Mouse (Mus musculus) adrenal gland, postnatal 14 days (tissue): ENCODE data around the gene Rgs12. TPM values are rescaled to one million over a fixed set of nuclear protein-coding genes. Genes with fewer than 3 reads are reported as not detected.

Experiments
- DNase-seq: peaks from one replicate; pipeline ENCODE4 v3.0.0; 2021; ENCODE audit warnings: mixed read lengths
- long read RNA-seq, 2 experiments: library from polyadenylated mRNA; stranded (forward); transcript quantifications; one replicate each; pipeline ENCODE4 v2.0.0; 2021
- total RNA-seq: library from RNA; stranded (reverse); gene quantifications from 2 replicates; pipeline ENCODE4 v1.2.3, GENCODE M21; 2021

Rgs12 gene
- total RNA-seq = 31.0 and 31.9 TPM in 2 replicates
- long read RNA-seq, experiment 1, full-length matches to known transcripts = 3 of 19 reads
- long read RNA-seq, experiment 1, partial matches to known transcripts = 6 of 19 reads
- long read RNA-seq, experiment 1, other reads (novel, unspliced or antisense) = 10 of 19 reads
- long read RNA-seq, experiment 2, full-length matches to known transcripts = 2 of 11 reads
- long read RNA-seq, experiment 2, partial matches to known transcripts = 2 of 11 reads
- long read RNA-seq, experiment 2, other reads (novel, unspliced or antisense) = 7 of 11 reads

- peak; percentile 94 for DNase-seq
These were observed at the start of gene Rgs12 for GRCm38 (mm10) chr5:34948861-34949760. Gene Rgs12, plus strand, starts transcription at chr5:34949445.

GRCm38 (mm10) chr5:34899787-34900469 is 49.3 kb upstream of the Rgs12 start:
- no peak for DNase-seq

- DNase-seq = no peak
These were observed 46.9 kb upstream of the Rgs12 start for GRCm38 (mm10) chr5:34902371-34902770.

- peak; percentile 40 for DNase-seq
These were observed 46.3 kb upstream of the Rgs12 start for GRCm38 (mm10) chr5:34902811-34903385.

- DNase-seq = no peak
These were observed 44.8 kb upstream of the Rgs12 start for GRCm38 (mm10) chr5:34904412-34904811.

DNA sequence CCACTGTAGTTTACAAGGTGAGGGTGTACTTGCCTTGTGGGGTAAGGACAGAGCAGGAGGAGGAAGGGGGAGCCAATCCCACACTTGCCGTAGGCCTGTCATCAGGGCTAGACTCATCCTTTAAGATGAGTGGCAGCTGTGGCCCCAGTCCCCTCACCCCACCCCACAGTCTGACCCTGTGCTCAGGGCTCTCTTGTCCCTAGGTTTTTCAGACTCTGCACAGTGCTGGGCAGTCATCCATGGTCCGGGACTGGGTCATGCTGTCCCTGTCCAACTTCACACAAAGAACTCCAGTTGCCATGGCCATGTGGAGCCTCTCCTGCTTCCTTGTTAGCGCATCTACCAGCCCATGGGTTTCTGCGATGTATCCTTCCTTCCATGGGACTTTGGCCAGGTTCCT is 42.0 kb upstream of the Rgs12 start:
- no peak for DNase-seq

DNA sequence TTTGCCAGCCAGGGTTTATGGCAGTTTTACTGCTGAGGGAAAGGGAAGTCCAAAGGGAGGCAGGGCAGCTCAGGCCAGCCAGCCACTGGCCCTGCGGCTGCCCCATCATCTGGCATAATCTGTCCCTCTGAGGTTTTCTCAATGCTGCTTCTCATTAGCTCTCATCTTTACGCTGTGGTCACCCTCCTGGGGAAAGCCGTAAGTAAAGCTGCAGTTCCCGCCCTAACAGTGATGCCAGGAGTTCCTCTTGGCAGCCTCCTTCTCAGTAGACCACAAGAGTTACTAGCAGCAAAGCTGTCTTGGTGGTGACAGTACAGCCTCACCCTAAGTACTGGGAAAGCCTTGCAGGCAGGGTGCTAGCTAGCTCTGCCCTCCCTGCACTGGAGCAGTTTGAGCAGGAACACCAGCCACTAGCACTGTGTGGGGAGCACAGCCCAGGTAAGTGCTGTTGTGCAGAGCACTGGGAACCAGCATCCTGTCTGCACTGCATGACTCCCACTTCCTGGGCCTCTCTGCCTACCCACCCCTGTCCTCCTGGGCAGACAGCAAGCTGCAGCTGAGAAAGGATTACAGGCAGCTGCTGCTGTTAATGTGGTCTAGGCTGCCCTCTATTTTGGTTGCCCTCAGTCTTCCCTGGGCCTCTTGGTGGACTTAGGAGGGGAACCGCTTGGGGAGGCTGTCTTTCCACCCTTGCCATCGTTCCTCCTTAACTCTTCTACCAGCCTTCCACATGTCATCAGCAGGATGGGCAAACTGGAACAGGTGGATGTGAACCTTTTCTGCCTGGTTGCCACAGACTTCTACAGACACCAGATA is 41.1 kb upstream of the Rgs12 start, which contains the start of gene Msantd1:
Gene Msantd1, plus strand, starts transcription at position 103 of the 816 bp plus-strand sequence.
- DNase-seq = no peak

DNA sequence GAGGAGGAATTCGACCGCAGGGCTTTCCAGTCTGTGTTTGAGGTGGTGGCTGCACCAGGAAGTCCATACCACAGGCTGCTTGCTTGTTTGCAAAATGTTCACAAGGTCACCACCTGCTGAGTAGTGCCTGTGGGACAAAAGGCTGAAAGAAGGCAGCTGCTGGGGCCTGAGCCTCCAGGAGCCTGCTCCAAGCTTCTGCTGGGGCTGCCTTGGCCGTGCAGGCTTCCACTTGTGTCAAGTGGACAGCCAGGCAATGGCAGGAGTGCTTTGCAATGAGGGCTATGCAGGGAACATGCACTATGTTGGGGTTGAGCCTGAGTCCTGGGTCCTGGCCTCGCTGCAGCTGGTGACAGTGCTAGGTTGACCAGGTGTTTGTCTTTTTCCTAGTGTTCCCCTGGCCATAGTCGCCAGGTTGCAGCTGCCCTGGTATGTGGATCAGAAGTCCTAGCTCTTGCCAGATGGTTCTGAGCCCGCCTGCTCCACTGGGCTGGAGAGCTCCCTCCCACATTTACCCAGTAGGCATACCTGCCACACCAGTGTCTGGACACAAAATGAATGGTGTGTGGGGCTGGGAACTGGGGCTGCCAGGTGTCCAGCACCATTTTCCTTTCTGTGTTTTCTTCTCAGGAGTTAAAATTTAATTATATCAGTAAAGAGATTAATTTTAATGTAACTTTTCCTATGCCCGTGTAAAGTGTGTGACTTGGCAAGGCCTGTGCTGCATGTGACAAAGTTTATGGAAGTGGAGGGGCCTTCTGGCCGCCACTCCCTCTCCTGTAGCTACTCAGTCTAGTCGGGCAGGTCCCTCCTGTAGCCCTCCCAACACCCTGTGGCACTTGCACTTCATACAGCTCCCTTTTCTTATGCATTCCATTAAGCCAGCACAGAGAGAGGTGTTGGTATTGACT is 40.3 kb upstream of the Rgs12 start:
- no peak for DNase-seq

DNA sequence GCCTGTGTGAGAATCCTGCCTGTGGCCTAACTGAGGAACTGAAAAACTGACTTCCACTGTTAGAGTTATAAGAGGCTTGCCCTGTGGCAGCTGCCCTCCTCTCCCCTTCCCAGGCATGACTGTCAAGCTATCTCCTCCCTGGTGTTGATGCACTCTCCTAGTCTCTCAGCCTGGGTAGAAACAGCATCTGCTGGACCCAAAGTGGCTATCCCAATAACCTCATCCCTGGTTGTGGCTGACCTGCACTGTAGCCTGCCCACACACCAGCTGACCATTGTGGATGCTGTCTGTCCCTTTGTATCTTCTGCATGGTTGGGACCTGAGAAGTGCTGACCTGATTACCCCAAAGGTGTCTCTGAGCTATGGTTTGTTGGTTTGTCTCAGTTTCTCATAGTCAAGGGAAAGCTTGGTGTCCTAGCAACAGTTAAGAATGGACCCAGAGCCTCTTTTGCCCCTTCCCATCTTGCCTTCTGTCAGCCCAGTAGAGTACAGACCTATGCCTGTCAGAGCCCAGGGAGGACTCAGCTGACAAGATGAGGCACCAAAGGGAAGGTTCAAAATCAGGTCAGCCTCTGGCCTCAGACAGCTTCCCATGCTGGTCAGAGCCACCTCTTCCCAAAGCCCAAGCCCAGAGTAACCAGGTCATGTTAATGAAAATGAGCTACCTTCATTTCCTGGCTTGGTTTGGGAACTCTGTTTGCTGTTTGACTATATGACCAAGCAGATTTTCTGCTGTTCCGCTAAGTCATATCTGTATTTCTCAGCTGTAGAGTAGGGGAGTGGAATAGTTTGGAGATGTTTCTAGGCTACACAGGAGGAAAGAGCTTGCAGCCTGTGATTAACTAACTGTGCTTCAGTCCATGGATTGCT is 39.4 kb upstream of the Rgs12 start:
- DNase-seq = no peak

DNA sequence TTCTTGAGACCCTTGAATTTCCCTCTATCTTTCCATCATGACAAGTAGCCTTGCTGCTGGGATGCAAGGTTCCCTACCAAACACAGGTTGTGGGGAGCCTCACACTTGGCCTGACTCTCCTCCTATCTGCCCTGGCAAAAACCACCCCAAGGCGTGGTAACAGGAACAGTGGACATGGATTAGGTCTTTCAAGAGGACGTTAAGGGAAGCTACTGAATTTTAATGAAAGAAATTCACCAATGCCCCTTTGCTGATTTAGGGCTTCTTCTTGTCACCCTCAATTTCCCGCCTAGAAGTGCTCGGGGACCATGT is 38.8 kb upstream of the Rgs12 start:
- no peak for DNase-seq

DNA sequence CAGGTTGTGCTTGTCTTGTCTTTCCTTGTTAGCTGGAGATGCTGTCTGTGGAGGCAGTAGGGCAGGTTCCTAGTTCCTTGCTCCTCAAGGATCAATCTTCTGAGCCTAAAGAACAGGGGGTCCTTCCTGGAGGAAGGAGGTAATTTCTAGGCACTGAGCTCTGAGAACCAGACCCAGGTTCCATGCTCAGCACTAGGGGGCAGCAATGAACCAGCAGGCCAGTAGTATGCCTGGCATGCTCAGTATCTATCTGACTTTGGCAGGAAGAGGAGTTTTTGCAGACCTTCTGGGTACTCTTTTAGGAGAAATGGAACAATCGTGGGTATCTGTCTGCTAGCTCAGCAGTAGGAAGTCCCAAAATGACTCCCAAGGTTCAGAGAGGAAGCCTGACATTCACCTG is 33.4 kb upstream of the Rgs12 start:
- peak; percentile 87 for DNase-seq

GRCm38 (mm10) chr5:34917234-34917655 is 32.0 kb upstream of the Rgs12 start:
- no peak for DNase-seq

DNA sequence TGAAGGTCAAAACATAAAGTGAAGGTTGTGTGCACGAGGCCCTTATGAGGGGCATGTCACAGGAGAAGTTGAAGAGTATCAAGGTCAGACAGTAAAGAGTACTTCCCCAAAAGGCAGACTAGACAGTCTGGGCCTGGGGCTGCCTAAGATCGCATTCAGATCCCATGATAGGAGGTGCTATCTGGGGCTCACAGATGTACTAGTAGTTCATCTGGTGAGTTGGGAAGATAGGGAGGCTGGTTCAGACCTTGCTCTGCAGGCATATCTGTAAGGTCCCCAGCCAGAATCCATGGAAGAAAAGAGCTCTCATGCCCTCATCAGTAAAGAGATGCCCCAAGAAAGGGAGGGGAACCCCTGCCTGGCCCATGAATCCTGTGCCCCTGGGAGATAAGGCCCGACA is 30.5 kb upstream of the Rgs12 start:
- DNase-seq = no peak

GRCm38 (mm10) chr5:34922531-34922930 is 26.7 kb upstream of the Rgs12 start:
- no peak for DNase-seq

GRCm38 (mm10) chr5:34923920-34924319 is 25.3 kb upstream of the Rgs12 start:
- DNase-seq = no peak

DNA sequence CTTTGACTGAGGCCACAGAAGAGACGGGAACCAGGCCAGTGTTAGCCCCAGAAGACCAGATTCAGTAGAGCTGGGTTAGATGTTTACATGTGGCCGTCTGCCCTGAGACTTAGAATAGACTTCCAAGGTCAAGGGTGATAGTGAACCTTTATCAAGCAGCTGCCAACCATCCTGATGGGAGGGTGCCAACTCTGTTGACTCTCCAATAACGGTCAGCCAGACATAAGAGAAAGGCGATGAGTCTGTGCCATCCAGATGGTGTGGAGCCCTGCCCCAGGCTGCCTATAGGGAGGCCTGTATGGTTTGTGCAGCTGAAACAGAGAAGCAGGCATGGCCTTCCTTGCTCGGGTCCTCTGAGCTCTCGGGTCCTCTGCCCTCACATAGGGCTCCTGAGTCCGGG is 24.7 kb upstream of the Rgs12 start:
- DNase-seq = no peak

GRCm38 (mm10) chr5:34927648-34928047 is 21.6 kb upstream of the Rgs12 start:
- no peak for DNase-seq

DNA sequence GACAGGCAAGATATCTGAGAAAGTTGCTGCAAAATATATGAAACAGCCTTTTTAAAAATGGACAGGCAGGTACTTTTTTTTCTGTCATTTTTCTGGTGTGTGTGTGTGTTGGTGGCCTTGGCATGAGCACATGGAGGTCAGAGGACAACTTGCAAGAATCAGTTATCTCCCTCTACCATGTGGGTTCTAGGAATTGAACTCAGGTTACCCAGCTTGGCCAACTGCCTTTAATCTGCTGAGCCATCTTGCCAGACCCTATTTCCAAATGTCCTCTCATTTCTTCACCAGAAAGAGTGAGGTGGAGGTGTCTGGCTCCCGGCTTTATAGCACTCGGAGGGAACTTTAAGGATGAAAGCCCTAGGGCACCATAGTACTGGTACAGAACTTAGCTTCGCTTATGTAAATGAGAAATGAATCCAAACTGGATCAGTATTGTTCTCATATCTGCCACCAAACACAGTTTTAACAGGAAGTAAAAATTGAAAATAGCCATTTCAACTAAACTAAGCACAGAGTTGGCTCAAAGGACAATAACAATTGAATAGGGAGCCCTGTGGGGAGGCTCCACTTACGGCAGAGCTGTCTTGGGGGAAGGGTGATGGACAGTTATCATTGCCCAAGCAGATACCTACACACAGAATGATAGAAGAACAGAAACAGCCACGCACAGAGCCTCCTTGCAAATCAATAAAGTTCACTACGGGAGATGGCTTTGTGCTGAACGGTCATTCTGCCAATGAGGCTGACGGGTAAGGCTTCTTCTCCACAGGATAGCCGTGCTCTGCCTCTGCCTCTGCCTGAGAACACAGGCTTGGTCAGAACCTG is 18.9 kb upstream of the Rgs12 start:
- no peak for DNase-seq

- DNase-seq = no peak
These were observed 18.2 kb upstream of the Rgs12 start for GRCm38 (mm10) chr5:34931091-34931490.
